Mouse (Mus musculus) myocyte (in vitro differentiated cells): ENCODE measurements around the gene Gm29427.

Source experiments
- E2F4 ChIP-seq: IDR thresholded peaks from one replicate; pipeline ENCODE4 v1.6.1; 2011; ENCODE audit warnings: mild to moderate bottlenecking, control low read depth, moderate library complexity; ENCODE audit not compliant: insufficient read depth
- MAX ChIP-seq: IDR thresholded peaks from one replicate; pipeline ENCODE4 v1.6.1; 2011; ENCODE audit warnings: low read depth, mild to moderate bottlenecking, control low read depth
- MYOD1 ChIP-seq, 3 experiments: IDR thresholded peaks; one replicate each; pipeline ENCODE4 v1.6.1; 2011; ENCODE audit warnings: control low read depth in 2 of 3, low read depth in 2 of 3, mild to moderate bottlenecking in 2 of 3, moderate library complexity in 1 of 3; ENCODE audit not compliant: insufficient read length in 2 of 3, control insufficient read depth in 1 of 3
- POLR2A ChIP-seq: IDR thresholded peaks from one replicate; pipeline ENCODE4 v1.6.1; 2011; ENCODE audit warnings: low read depth, mild to moderate bottlenecking, control low read depth, moderate library complexity; ENCODE audit not compliant: insufficient read length
- REST ChIP-seq: IDR thresholded peaks from one replicate; pipeline ENCODE4 v1.6.1; 2011; ENCODE audit warnings: mild to moderate bottlenecking, control low read depth, moderate library complexity; ENCODE audit not compliant: insufficient read depth, insufficient read length
- TCF3 ChIP-seq: IDR thresholded peaks from one replicate; pipeline ENCODE4 v1.6.1; 2011; ENCODE audit warnings: low read depth, control low read depth; ENCODE audit not compliant: insufficient read length

GRCm38 (mm10) chr1:130724206-130724605, 8.6 kb upstream of the Gm29427 start:
- TF ChIP-seq POLR2A (no peak), REST (no peak), MAX (no peak), TCF3 (no peak), MYOD1 (IDR thresholded peaks at IDR 0.05; ENCODE audit: control insufficient read depth in 1 of 3, insufficient read length in 2 of 3, low read depth in 2 of 3) (no peak), E2F4 (no peak)
